Mouse (Mus musculus): Measurements from ENCODE around the gene Vmn1r59.

DNA sequence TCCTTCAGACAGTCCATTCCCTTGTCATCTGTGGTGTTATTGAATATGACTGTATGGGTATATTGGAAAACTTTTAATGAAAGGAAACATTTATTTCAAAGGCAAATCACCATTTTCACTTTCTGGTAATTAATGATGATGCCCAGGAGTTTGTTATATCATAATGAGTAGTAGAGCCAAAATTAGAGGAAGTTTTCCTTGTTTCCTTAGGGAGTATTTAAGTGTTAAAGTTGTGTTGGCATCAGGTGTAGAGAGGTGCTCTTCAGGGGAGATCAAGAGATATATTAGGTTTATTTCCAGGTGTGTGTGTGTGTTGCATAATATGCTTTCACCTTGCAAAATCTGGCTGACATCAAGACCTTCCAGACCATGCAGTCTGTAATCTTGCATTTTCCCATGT is at the start of gene Vmn1r59:
- TF ChIP-seq CTCF (IDR thresholded peaks at IDR 0.05; ENCODE audit: low read depth) (no peak), EP300 (IDR thresholded peaks at IDR 0.05; ENCODE audit: low read depth) (no peak)

All from heart, postnatal 0 days (tissue).